Comparison of ENCODE assay signal across 8 mouse cellular contexts in genomic region chr19:44407341-44408222, GRCm38 (mm10). TPM values are rescaled to one million over a fixed set of nuclear protein-coding genes. Genes with fewer than 3 reads are reported as not detected.
DNase-seq lines count a peak whose midpoint lies in the region; ATAC-seq and TF ChIP-seq lines count a peak whose summit lies in the region.

Gene Scd1, minus strand, starts transcription at chr19:44407879.

- peak; percentile 75 for ATAC-seq in intestine, embryonic 14.5 days (replicated peaks; ENCODE audit: low FRiP score, low TSS enrichment, low read depth)

- peaks cover 7% of the 10 kb centered on the region for H3K4me1 ChIP-seq in thymus, adult 2 months (replicated peaks; ENCODE audit: control insufficient read depth, insufficient read depth, low read length)
- 0 out of 2 replicates have a peak, but pooled peaks cover 3% of the 10 kb centered on the region for H3K4me1 ChIP-seq in intestine, embryonic 14.5 days (replicated peaks; ENCODE audit: control insufficient read depth, insufficient read depth, low read length)

- H3K27me3 ChIP-seq in thymus, adult 2 months (ENCODE audit: control insufficient read depth, insufficient read depth, low read length) = no peaks in the 10 kb centered on the region; the same call in 1 of the 2 replicates
- H3K27me3 ChIP-seq in intestine, embryonic 14.5 days (replicated peaks; ENCODE audit: control insufficient read depth, insufficient read depth, low read length) = no peaks in the 10 kb centered on the region

- no peak for TF ChIP-seq POLR2A in thymus, adult 2 months (IDR thresholded peaks at IDR 0.05; ENCODE audit: control insufficient read depth, extremely low read depth, insufficient read depth, low read length, poor library complexity)

- no peaks in the 10 kb centered on the region for H3K36me3 ChIP-seq in thymus, adult 2 months (ENCODE audit: control insufficient read depth, insufficient read depth, low read length)
- H3K36me3 ChIP-seq in intestine, embryonic 14.5 days (ENCODE audit: control insufficient read depth, insufficient read depth, low read length) = no peaks in the 10 kb centered on the region

- peak within 1 kb of the TSS; percentile 29 for H3K9ac ChIP-seq in intestine, embryonic 14.5 days (ENCODE audit: low read length)

- peak within 1 kb of the TSS; percentile 19 for H3K4me3 ChIP-seq in thymus, adult 2 months (ENCODE audit: control insufficient read depth, insufficient read depth, low read length)
- H3K4me3 ChIP-seq in intestine, embryonic 14.5 days (ENCODE audit: low read depth, low read length) = peak within 1 kb of the TSS; percentile 45

- intact Hi-C loops in left cerebral cortex, postnatal 10 days (cut with DNase I) = no loop called here

- peak within 1 kb of the TSS; percentile 77 for H3K4me2 ChIP-seq in intestine, embryonic 14.5 days (ENCODE audit: low read length)

- no peak for DNase-seq in thymus, adult 2 months
- DNase-seq in thymus, postnatal 10 days (ENCODE audit: low spot score in 2 of 2) = no peak
- DNase-seq in embryo, embryonic 11 days = peak; percentile 90
- peak; percentile 60 for DNase-seq in gastrocnemius, postnatal 25 days
- DNase-seq in intestine, embryonic 14.5 days (ENCODE audit: low spot score) = peak; percentile 81
- peak; percentile 76 to 81 for DNase-seq in left cerebral cortex, postnatal 10 days (ENCODE audit: extremely low spot score in 1 of 2, low spot score in 2 of 2)
- peak; percentile 90 for DNase-seq in mesoderm, embryonic 11.5 days (ENCODE audit: low read depth, low spot score)
- DNase-seq in skeletal muscle tissue, adult 2 months (ENCODE audit: low read depth, low spot score) = peak; percentile 65

- 2% methylated on average over 34 of the region's 35 CpGs for WGBS in thymus, adult 2 months
- under 1% methylated on average over 32 of the region's 35 CpGs for WGBS in intestine, embryonic 14.5 days

- no peaks in the 10 kb centered on the region for H3K9me3 ChIP-seq in intestine, embryonic 14.5 days (ENCODE audit: control insufficient read depth, low read length)

- TF ChIP-seq CTCF in thymus, adult 2 months (IDR thresholded peaks at IDR 0.05; ENCODE audit: borderline replicate concordance, control insufficient read depth, extremely low read depth, insufficient read depth, low read length, poor library complexity) = no peak

- H3K27ac ChIP-seq in thymus, adult 2 months (ENCODE audit: control insufficient read depth, insufficient read depth, low read length) = no peak within 1 kb of the TSS
- H3K27ac ChIP-seq in intestine, embryonic 14.5 days (ENCODE audit: low read depth) = peak within 1 kb of the TSS; percentile 60; the same call in 1 of the 2 replicates

RNA-seq across cellular contexts. Expression of gene Scd1, which starts in this region (rescaled TPM):
- polyA plus RNA-seq in thymus, adult 2 months (2012; rRNA removed) = 776 and 1,634 TPM in 2 replicates
- 100 to 1,000 TPM in 1 of 2 experiments, 10 to 100 TPM in 1; 16.2 to 171 TPM for total RNA-seq in gastrocnemius, postnatal 25 days (2021)
- 3.5 and 4.4 TPM in 2 replicates for polyA plus RNA-seq in intestine, embryonic 14.5 days (2014; fragmentation: Nextera tagmentation; extraction: Ambion mirVana)
- total RNA-seq in left cerebral cortex, postnatal 10 days (2021) = 100 to 1,000 TPM; 126 to 130 TPM

Comparison
In these comparisons a context has a peak if more than half of its experiments do, and no peak if none do; other contexts are left out.
1. RNA of gene Scd1 (polyA plus RNA-seq): 776 to 1,634 TPM in thymus, adult 2 months; 3.5 to 4.4 TPM in intestine, embryonic 14.5 days; every median in the first group is over 100 times any median in the second.
2. DNase-seq: peak in embryo, embryonic 11 days (single experiment), gastrocnemius, postnatal 25 days (single experiment), intestine, embryonic 14.5 days (single experiment), left cerebral cortex, postnatal 10 days (2 of 2), mesoderm, embryonic 11.5 days (single experiment) and skeletal muscle tissue, adult 2 months (single experiment); none in thymus, adult 2 months (single experiment) and thymus, postnatal 10 days (0 of 2).